Mouse (Mus musculus) cerebellum, postnatal 10 days (tissue): ENCODE data around the gene Depdc1a.

Experiments
- DNase-seq, 2 experiments: peaks; one replicate each; pipeline ENCODE4 v3.0.0; 2021; ENCODE audit warnings: mixed read lengths in 2 of 2

Gene Depdc1a

GRCm38 (mm10) chr3:159495243-159495801, at the start of gene Depdc1a:
Depdc1a (plus strand) TSS chr3:159495433.
- DNase-seq: peak; percentile 93 to 94

GRCm38 (mm10) chr3:159470059-159470458, 25.2 kb upstream of the Depdc1a start:
- DNase-seq: no peak

- no peak for DNase-seq
Measured at GRCm38 (mm10) chr3:159475465-159475864, 19.8 kb upstream of the Depdc1a start.

GRCm38 (mm10) chr3:159477250-159477962, 17.8 kb upstream of the Depdc1a start:
- DNase-seq: no peak

GRCm38 (mm10) chr3:159494709-159495108, 524 bp upstream of the Depdc1a start:
- DNase-seq: peak in 1 of 2 experiments; percentile 3

GRCm38 (mm10) chr3:159508899-159509298, 13.7 kb downstream of the Depdc1a start:
- DNase-seq: no peak

GRCm38 (mm10) chr3:159528563-159528962, 33.3 kb downstream of the Depdc1a start:
- no peak for DNase-seq

- DNase-seq: peak; percentile 34 to 36
Measured at GRCm38 (mm10) chr3:159548303-159548702, 53.1 kb downstream of the Depdc1a start.

GRCm38 (mm10) chr3:159550224-159550623, 55.0 kb downstream of the Depdc1a start:
- no peak for DNase-seq
